Mouse (Mus musculus): ENCODE results near the gene Sgf29.

DNA sequence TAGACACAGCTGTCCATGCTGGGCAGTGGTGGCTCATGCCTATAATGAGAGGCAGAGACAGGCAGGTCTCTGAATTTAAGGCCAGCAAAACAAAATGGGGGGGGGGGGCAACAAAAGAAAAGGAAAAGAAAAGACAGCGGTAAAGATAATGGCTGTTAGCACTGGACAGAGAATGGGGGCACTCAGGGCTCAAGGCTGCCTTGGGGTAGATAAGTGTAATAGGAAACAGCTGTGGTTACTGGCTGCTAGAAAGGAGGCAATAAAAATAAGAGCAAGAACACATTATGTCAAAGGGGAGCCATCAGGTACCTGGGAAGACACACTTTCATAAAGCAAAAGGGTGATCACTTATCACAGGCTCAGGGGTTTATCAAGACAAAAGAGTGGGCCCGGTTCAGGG, 16.6 kb upstream of the Sgf29 start:
- TF ChIP-seq POLR2A (IDR thresholded peaks at IDR 0.05; ENCODE audit: borderline replicate concordance, low read depth, low read length) = no peak
- no peak for TF ChIP-seq CTCF (IDR thresholded peaks at IDR 0.05; ENCODE audit: low read depth, low read length)

Data from bone marrow macrophage, adult 2 months (primary cell).